Mouse (Mus musculus): Measurements from ENCODE around the gene Zkscan5. TPM values are rescaled to one million over a fixed set of nuclear protein-coding genes. Genes with fewer than 3 reads are reported as not detected.
"Not testable (repeated sequence)": the region's sequence is repeated elsewhere in the genome, so short reads cannot be mapped to it uniquely, and the experiment has no call there.

The Zkscan5 gene
- 10 to 100 TPM; 11.3 to 11.9 TPM for total RNA-seq (2021)
- long read RNA-seq, experiment 1, transcript Zkscan5-202 (6 exons, 3,794 nt): major isoform, 11 of 14 reads
- long read RNA-seq, experiment 1, partial matches to known transcripts: 0 of 14 reads
- long read RNA-seq, experiment 1, other reads (novel, unspliced or antisense): 2 of 14 reads
- long read RNA-seq, experiment 2, transcript Zkscan5-202 (6 exons, 3,794 nt): major isoform, 11 of 17 reads
- long read RNA-seq, experiment 2, partial matches to known transcripts: 1 of 17 reads
- long read RNA-seq, experiment 2, other reads (novel, unspliced or antisense): 4 of 17 reads

- DNase-seq (ENCODE audit: low spot score in 2 of 2): peak; percentile 90 to 98
Measured at GRCm38 (mm10) chr5:145203936-145204691, at the start of gene Zkscan5. TSS of gene Zkscan5 (plus strand) at chr5:145204562.

DNA sequence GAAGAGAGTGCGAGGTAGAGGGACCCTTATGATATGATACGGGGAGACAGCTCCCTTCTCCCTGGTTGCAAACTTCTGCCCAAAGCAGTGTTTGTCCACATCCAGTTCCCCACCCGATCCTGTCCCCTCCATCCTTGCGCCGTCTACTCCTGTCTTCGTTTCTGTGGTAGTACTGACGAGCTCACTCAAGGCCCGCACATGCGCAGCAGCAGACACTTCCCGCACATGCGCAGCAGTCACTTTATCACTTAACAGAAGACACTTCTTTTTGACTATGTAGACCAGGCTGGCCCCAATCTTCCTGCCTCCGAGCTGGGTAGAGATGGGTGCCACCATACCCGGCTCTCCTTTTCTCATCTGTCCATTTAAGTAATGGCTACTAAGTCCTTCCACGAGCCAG, 43.0 kb upstream of the Zkscan5 start:
- DNase-seq (ENCODE audit: low spot score in 2 of 2): no peak

DNA sequence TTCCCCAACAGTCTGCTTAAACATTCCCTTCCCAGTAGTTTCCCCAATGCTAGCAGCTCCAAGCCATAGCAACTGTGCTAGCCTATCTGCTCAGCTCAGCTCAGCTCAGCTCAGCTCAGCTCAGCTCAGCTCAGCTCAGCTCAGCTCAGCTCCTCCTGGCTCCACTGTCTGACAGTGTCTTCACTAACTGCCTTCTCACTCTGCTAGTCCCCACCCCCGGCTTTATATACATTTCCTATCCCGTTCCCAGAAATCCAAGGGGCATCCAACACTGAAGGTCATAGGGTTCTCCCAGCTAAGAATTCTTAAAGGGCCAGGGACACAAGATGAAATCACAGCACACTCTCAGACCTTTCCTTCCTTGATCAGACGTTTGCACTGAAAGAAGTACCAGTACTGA, 39.7 kb upstream of the Zkscan5 start:
- DNase-seq (ENCODE audit: low spot score in 2 of 2): no peak

DNA sequence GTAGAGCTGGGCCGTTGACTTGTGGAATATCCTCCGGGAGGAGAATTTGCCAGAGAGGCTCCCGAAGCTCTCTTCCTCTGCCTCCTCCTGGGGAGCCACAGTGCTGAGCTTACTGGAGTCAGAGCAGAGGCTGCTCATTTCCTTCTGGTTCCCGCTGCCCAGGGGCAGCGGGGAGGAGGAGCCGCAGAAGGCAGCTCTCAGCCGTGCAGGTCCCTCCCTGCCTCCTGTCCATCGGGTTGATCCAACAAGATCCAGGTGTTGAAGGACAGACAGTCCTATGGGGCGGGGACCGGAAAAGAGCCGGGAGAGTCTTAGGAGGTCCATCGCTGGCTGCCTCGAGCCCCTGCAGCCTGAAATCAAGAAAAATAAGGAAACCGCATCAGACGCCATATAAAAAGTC, 39.2 kb upstream of the Zkscan5 start:
- no peak for DNase-seq (ENCODE audit: low spot score in 2 of 2)

GRCm38 (mm10) chr5:145166536-145167305, 37.6 kb upstream of the Zkscan5 start, which contains the start of the genes Ptcd1 and Cpsf4:
TSS of gene Ptcd1 (minus strand) at chr5:145167108.
TSS of gene Cpsf4 (plus strand) at chr5:145167213.
- DNase-seq (ENCODE audit: low spot score in 2 of 2): peak; percentile 90 to 99

GRCm38 (mm10) chr5:145167306-145167661, 37.1 kb upstream of the Zkscan5 start:
- DNase-seq (ENCODE audit: low spot score in 2 of 2): peak; percentile 35 to 36

DNA sequence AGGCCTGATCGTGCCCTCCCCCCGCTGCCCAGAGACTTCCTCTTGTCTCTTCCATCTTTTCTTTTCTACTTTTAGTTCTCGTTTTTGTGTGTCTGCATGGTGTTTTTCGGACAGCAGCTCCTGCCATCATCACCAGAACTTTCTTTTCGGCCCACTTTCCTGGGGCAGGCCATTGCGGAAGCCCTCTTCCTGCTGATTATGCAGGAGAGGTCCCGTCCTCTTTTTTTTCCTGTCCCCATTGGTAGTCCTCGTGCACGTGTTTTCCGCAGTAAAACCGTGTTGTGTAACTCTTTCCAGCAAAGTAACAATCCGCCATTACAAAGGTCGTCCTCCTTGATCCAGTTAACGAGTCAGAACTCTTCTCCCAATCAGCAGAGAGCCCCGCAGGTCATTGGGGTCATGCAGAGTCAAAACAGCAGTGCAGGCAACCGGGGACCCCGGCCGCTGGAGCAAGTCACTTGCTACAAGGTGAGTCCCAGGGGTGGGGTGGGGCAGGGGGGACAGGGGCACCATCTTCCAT, 25.8 kb upstream of the Zkscan5 start:
- DNase-seq (ENCODE audit: low spot score in 2 of 2): no peak

GRCm38 (mm10) chr5:145185244-145185643, 19.1 kb upstream of the Zkscan5 start:
- DNase-seq (ENCODE audit: low spot score in 2 of 2): no peak

DNA sequence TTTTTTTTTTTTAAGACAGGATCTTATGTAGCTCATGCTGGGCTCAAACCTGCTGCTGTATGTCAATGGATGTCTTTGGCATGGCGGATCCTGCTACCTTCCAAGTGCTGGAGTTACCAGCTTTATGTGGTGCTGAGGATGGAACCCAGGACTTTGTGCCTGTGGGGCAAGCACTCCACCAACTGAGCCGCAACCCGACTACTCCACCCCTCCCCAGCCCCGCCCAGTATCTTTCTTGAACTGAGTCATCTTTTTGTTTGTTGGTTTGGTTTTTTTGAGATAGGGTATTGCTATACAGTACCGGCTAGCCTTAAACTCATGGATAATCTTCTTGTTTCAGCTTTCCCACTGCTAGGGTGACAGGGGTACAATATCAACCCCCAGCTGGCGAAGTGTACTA, 14.9 kb upstream of the Zkscan5 start:
- no peak for DNase-seq (ENCODE audit: low spot score in 2 of 2)

DNA sequence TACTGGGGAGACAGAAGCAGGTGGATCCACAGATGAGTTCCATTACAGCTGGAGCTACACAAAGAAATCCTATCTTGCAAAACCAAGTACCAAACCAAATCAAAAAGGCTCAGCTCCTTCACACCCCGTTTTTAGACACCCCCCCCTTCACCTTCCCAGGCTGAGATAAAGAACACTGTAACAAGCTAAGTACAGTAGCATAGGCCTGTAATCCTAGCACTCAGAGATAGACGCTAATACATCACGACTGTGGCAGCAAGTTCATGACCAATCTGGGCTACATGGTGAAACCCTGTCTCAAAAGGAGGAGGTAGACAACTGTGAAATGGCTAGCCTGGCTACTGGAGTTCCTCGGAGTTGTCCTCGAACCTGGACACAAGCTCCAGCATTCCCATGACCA, 14.0 kb upstream of the Zkscan5 start:
- no peak for DNase-seq (ENCODE audit: low spot score in 2 of 2)

- DNase-seq (ENCODE audit: low spot score in 2 of 2): peak; percentile 80 to 91
Measured at GRCm38 (mm10) chr5:145190875-145191798, 13.2 kb upstream of the Zkscan5 start.

DNA sequence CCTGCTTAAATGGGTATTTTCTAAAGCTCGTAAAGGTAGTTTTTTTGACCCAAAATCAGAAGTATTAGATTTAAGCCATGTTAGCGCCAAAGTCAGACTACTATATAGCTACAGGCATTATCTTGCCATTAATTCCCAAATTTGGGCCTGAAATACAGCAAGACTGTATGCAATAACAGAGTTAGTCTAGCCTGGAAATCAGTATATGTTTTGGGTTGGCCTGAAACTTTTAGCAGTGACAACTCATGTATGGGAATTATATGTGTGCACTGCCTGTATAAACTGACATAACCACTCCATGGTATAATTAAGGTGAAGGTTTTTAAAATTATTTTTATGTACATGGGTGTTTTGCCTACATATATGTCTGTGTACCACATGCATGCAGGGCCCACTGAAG, 12.4 kb upstream of the Zkscan5 start, which contains the start of gene Atp5j2:
Atp5j2 (minus strand) TSS at position 101 of the 400 bp plus-strand sequence.
- DNase-seq (ENCODE audit: low spot score in 2 of 2): no peak

- no peak for DNase-seq (ENCODE audit: low spot score in 2 of 2)
Measured at GRCm38 (mm10) chr5:145200387-145200786, 4.0 kb upstream of the Zkscan5 start.

DNA sequence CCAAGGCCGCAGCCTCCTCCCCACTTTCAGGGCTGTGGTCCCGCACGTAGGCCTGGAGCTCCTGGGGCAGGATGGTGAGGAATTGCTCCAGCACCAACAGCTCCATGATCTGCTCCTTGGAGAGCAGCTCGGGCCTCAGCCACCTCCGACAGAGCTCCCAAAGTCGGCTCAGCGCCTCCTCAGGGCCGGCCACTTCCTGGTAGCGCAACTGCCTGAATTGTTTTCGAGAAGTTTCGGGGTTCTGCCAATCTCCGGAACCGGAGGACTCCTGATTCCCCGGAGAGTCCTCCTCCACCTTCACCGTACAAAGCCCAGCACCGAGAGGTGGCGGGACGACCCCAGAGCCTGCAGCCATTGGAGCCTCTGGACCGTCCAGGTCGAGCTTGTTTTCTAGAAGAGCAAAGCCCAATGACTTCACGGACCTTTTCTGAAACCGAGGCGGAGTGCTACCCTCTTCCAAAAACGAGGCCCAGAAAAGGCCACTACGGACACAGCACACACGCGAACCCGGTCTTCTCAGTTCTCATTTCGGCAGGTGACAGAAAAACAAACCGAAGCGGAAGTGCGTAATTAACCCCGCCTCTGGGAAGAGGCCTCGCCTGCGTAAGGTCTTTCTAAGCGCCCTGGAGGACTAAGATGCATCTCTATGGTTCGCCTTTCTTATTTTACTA, 2.9 kb upstream of the Zkscan5 start, which contains the start of gene Zkscan14:
Zkscan14 (minus strand) TSS at position 548 of the 671 bp plus-strand sequence.
- DNase-seq (ENCODE audit: low spot score in 2 of 2): peak in 1 of 2 experiments; percentile 70

- no peak for DNase-seq (ENCODE audit: low spot score in 2 of 2)
Measured at GRCm38 (mm10) chr5:145202446-145202845, 1.9 kb upstream of the Zkscan5 start.

GRCm38 (mm10) chr5:145205041-145205440, 679 bp downstream of the Zkscan5 start:
- DNase-seq (ENCODE audit: low spot score in 2 of 2): no peak

DNA sequence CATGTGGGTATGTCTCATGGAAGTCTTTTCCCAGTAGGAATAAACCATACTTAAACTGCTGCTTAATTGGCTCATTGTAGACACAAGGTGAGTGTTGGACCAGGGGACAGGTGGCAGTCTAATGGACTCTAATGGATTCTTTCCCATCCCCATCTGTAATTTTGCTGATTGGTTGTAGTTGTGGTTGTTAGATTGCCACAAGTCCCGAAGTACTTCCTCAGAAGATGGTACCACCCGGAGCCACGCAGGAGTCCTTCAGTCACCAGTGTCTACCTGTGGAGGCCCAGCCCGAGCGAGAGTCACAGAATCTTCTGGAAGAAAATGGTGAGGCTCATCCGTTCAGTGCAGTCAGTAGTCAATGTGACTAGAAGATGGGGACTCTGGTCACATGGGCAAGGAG, 3.0 kb downstream of the Zkscan5 start:
- no peak for DNase-seq (ENCODE audit: low spot score in 2 of 2)

DNA sequence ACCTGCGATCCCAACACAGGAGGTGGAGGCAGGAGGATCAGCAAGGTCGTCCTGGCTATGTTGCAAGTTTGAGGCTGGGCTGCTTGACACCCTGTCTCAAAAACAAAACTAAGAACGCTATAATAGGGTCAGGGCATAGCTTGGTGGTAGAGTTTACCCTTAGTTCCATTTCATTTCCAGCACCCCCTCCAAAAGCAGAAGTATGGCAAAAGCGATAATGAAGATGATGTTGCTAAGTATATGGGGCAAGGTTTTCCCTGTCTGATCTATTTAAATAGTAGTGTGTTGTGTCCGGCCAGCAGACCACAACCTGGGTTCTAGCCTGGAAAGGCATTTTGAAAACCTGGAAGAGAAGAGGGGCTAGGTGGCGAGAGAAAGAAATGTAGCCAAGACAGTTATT, 3.6 kb downstream of the Zkscan5 start:
- DNase-seq (ENCODE audit: low spot score in 2 of 2): no peak

DNA sequence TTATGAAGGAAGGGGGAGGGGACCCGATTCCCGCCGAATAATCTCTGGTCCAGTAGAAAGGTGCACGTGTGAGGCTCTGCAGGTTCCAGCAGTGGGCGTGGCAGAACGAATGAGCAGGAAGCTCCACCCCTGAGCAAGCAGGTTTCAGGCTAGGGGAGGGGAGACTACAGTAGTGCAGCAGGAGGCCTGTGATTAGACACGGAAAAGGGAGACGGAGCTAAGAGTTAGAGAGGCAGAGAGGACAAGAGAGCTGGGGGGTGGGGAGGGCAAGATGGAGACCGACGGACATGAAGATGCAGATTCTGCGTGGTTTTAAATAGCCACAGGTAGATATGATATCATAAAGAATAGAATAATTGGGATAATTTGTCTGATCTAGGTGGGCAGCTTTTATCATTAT, 4.0 kb downstream of the Zkscan5 start:
- not testable (repeated sequence) for DNase-seq (ENCODE audit: low spot score in 2 of 2)

GRCm38 (mm10) chr5:145211340-145211739, 7.0 kb downstream of the Zkscan5 start:
- no peak for DNase-seq (ENCODE audit: low spot score in 2 of 2)
